Mouse (Mus musculus) liver, embryonic 16.5 days (tissue): ENCODE measurements around the gene Derl3. TPM values are rescaled to one million over a fixed set of nuclear protein-coding genes. Genes with fewer than 3 reads are reported as not detected.

Experiments used
- ATAC-seq: fragments of 200-750 bp; cut with Nextera tagmentation; 2 replicates; pipeline ENCODE4 v1.8.0; 2017; ENCODE audit warnings: low read depth, mild to moderate bottlenecking, moderate number of reproducible peaks, moderate library complexity
- H3K27ac ChIP-seq: fragments of 300-500 bp; sonication (generic); 2 replicates; pipeline ENCODE4 v1.5.1; 2014; ENCODE audit warnings: mild to moderate bottlenecking, low read length
- H3K27me3 ChIP-seq: fragments of 300-500 bp; sonication (generic); 2 replicates; pipeline ENCODE4 v1.6.1; 2014; ENCODE audit warnings: low read depth, low read length, mixed read lengths; ENCODE audit not compliant: control insufficient read depth, insufficient read depth
- H3K36me3 ChIP-seq: fragments of 300-500 bp; sonication (generic); 2 replicates; pipeline ENCODE4 v1.6.1; 2014; ENCODE audit warnings: mild to moderate bottlenecking; ENCODE audit not compliant: control insufficient read depth, insufficient read depth
- H3K4me1 ChIP-seq: fragments of 300-500 bp; sonication (generic); 2 replicates; pipeline ENCODE4 v1.6.1; 2014; ENCODE audit warnings: low read depth, low read length, mixed read lengths; ENCODE audit not compliant: control insufficient read depth
- H3K4me2 ChIP-seq: fragments of 300-500 bp; sonication (generic); 2 replicates; pipeline ENCODE4 v1.6.1; 2014; ENCODE audit warnings: low read depth, low read length, mixed read lengths
- H3K4me3 ChIP-seq: fragments of 300-500 bp; sonication (generic); 2 replicates; pipeline ENCODE4 v1.5.1; 2014; ENCODE audit warnings: low read depth, mild to moderate bottlenecking, low read length
- H3K9ac ChIP-seq: fragments of 300-500 bp; sonication (generic); 2 replicates; pipeline ENCODE4 v1.6.1; 2014; ENCODE audit warnings: low read depth, low read length
- H3K9me3 ChIP-seq: fragments of 300-500 bp; sonication (generic); replicated peaks from 2 replicates; pipeline ENCODE4 v1.6.1; 2016; ENCODE audit warnings: low read length; ENCODE audit not compliant: control insufficient read depth
- whole genome bisulfite sequencing: fragments of 180-500 bp; shearing (Covaris S2); extraction: QIAGEN DNeasy Blood & Tissue Kit; methylation state at CpG from one replicate; pipeline ENCODE4 v1.1.7; 2014; ENCODE audit not compliant: insufficient replicate concordance; 5-methylcytosine and 5-hydroxymethylcytosine counted together
- polyA plus RNA-seq: library from polyadenylated mRNA; unstranded; fragments of >200 nt; fragmentation: Nextera tagmentation; extraction: Ambion mirVana; gene quantifications from 2 replicates; pipeline ENCODE4 v1.2.1, GENCODE M21; 2015

The Derl3 gene
- polyA plus RNA-seq, 1 experiment from 2014 or later: 0.85 TPM

GRCm38 (mm10) chr10:75860746-75861145 lies 32.5 kb upstream of the Derl3 start:
- WGBS: 36% methylated on average over 7 of the region's 7 CpGs

DNA sequence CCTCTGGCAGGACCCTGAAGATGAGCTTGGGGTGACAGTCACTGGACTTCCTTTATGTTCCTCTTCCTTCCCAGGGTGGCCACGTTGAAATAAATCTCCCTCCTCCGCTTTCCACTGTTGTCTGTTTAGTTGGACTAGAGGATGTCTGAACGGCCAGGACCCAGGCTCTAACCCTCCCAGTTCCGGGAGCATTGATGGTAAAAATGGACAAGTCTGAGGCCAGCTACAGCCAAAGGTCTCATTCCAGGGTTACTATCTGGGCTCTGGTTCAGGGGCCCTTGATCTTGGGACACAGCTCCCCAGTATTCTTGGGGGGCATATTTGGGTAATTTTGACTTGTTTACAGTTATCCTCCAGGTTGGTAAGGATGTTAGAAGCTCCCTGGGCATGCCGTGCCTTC lies 31.6 kb upstream of the Derl3 start:
- Histone ChIP-seq H3K4me2 (no peak overlapping the region), H3K4me1 (peaks cover 25% of the 10 kb centered on the region), H3K27ac (no peak overlapping the region), H3K4me3 (no peak overlapping the region), H3K27me3 (no peaks in the 10 kb centered on the region), H3K9ac (no peak overlapping the region), H3K9me3 (no peaks in the 10 kb centered on the region), H3K36me3 (no peaks in the 10 kb centered on the region)
- WGBS: 55% methylated on average over 5 of the region's 5 CpGs
- no peak for ATAC-seq

More at GRCm38 (mm10) chr10:75860746-75861145, 32.5 kb upstream of the Derl3 start:
- H3K9ac ChIP-seq: no peak overlapping the region
- H3K36me3 ChIP-seq: no peaks in the 10 kb centered on the region
- H3K27ac ChIP-seq: peak overlapping the region; percentile 20; the same call in 1 of the 2 replicates
- no peaks in the 10 kb centered on the region for H3K27me3 ChIP-seq
- H3K4me3 ChIP-seq: no peak overlapping the region
- no peak for ATAC-seq
- H3K9me3 ChIP-seq: no peaks in the 10 kb centered on the region
- no peak overlapping the region for H3K4me2 ChIP-seq
- H3K4me1 ChIP-seq: peaks cover 25% of the 10 kb centered on the region

DNA sequence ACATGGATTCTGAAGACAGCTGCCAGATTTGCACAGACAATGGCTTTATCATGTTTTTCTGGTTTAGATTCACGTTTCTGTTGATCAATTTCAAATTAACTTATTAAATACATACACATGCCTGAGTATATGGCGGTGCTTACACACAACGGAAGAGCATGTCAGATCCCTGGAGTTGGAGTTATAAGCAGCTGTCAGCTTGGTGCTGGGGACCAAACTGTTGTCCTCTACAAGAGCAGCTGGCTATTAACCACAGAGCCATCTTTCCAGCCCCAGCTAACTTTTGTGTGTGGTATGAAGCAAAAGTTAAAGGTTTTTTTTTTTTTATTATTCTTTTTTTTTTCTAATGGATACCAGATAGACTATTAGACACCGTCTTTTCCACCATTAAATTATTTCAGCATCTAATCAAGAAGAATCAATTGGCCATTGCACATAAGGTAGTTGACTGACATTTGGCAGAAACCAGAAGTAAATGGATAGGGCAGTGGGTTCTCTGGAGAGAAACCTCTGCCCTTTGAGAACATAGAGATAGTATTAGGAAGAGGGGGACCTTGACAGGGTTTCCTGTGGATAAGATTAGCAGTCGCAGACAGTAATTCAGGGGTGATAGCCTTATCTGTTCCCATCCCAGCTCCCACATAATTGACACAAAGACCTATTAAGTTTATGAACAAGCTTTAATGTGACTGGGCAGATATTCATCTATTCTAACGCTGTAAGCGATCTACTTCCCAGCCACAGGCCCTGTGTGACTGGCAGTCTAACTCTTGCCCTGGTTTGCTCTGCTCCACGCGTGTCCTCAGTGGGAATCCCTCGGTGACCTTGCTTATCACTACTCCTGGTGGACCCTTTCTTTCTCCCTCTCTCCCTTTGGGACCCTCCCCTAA lies 20.9 kb upstream of the Derl3 start:
- WGBS: 26% methylated on average over 10 of the region's 10 CpGs
- Histone ChIP-seq H3K4me3 (peak overlapping the region; percentile 54), H3K27ac (no peak overlapping the region), H3K9me3 (no peaks in the 10 kb centered on the region), H3K36me3 (no peaks in the 10 kb centered on the region), H3K27me3 (peaks cover 5% of the 10 kb centered on the region; the same call in 1 of the 2 replicates), H3K4me1 (peaks cover 5% of the 10 kb centered on the region), H3K4me2 (peak overlapping the region; percentile 70), H3K9ac (peak overlapping the region; percentile 43)
- peak; percentile 32 for ATAC-seq

DNA sequence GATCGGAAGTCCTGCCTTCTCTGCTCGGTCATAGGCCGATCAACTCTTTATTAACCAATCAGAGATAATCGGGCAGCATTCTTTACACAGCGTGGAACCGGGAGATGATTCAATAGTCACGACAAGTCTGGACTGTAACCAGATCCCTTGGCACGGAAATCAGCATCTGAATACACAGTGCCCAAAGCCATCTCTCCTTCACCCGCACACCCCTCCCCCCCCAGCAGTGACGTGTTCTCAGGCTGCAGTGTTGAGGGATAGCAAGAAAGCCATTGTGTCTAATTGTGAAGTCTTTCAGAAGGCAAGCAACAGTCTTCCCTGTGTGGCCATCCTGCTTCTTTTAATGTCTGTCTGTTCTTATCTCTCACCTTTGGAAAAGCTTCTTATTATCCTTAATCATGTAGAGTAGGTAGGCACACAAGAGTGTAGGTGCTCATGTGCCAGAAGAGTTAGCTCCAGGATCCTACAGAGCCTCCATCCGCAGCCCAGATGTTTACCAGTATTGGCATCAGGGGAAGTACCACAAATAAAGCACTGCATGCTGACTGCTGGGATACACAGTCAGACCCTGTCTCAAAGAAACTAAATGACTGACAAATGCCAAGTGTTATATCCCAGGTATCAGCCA lies 20.2 kb upstream of the Derl3 start:
- Histone ChIP-seq H3K4me3 (peak overlapping the region; percentile 54), H3K36me3 (no peaks in the 10 kb centered on the region), H3K9ac (peak overlapping the region; percentile 43), H3K4me1 (peaks cover 5% of the 10 kb centered on the region), H3K4me2 (peak overlapping the region; percentile 70), H3K9me3 (no peaks in the 10 kb centered on the region), H3K27me3 (peaks cover 2% of the 10 kb centered on the region; the same call in 1 of the 2 replicates), H3K27ac (no peak overlapping the region)
- ATAC-seq: peak; percentile 85
- WGBS: 4% methylated on average over 11 of the region's 11 CpGs

DNA sequence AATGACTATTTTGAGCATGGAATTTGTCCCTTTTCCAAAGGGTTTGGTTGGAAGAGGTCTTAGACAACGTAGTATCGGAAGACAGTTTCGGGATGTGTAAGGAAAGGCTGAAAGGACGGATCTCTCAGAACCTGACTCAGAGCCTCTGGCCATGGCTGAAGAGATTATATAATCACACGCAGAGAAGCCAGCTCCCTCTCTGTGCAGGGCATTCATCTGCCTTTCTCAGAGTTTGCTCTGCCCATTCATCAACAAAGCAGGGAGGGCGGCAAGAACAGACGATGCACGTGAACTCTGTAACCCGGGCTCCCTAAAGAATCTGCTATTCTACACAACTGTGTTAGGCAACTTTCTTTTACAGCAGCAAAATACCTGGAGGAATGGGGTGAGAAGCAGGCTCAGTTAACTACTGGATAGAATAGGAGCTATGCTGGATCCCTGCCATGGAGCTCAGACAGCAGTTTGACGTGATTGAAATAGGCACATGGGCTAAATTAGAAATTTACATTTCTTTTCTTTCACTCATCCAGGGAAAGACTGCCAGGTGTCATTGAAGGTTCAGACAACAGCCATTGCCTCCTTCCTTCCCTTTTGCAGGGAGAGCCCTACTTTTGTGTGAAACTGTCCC lies 19.6 kb upstream of the Derl3 start:
- Histone ChIP-seq H3K9me3 (no peaks in the 10 kb centered on the region), H3K36me3 (no peaks in the 10 kb centered on the region), H3K27me3 (no peaks in the 10 kb centered on the region), H3K4me3 (no peak overlapping the region), H3K4me1 (peaks cover 5% of the 10 kb centered on the region), H3K27ac (no peak overlapping the region), H3K4me2 (no peak overlapping the region; the same call in 1 of the 2 replicates), H3K9ac (no peak overlapping the region)
- 54% methylated on average over 10 of the region's 10 CpGs for WGBS
- no peak for ATAC-seq

- no peak overlapping the region for H3K9ac ChIP-seq
- WGBS: 71% methylated on average over 3 of the region's 3 CpGs
- H3K36me3 ChIP-seq: no peaks in the 10 kb centered on the region
Observed at GRCm38 (mm10) chr10:75878836-75879235, 14.4 kb upstream of the Derl3 start.

DNA sequence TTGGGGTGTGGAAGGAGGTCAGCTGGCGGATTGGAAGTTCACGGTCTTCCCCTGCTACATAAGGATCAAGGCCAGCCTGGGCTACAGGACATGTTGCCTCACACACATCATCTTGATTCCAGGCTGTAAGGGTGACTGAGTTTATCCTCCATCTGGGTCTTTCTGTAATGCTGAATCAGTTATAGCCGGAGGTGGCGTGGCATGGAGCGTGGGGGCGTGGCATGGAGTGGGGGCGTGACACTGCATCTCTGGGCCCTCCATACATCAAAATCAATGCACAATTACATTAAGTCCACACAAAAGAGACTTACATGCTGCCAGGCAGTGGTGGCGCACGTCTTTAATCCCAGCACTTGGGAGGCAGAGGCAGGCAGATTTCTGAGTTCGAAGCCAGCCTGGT lies 12.9 kb upstream of the Derl3 start:
- Histone ChIP-seq H3K4me3 (no peak overlapping the region), H3K9me3 (no peaks in the 10 kb centered on the region), H3K27ac (no peak overlapping the region), H3K4me1 (no peaks in the 10 kb centered on the region), H3K4me2 (no peak overlapping the region), H3K9ac (no peak overlapping the region), H3K36me3 (no peaks in the 10 kb centered on the region), H3K27me3 (peaks cover 12% of the 10 kb centered on the region)
- no peak for ATAC-seq
- 80% methylated on average over 10 of the region's 10 CpGs for WGBS

More at GRCm38 (mm10) chr10:75878836-75879235, 14.4 kb upstream of the Derl3 start:
- peaks cover 12% of the 10 kb centered on the region for H3K27me3 ChIP-seq
- no peaks in the 10 kb centered on the region for H3K4me1 ChIP-seq
- H3K4me2 ChIP-seq: no peak overlapping the region
- H3K4me3 ChIP-seq: no peak overlapping the region
- no peak overlapping the region; the same call in 1 of the 2 replicates for H3K27ac ChIP-seq
- H3K9me3 ChIP-seq: no peaks in the 10 kb centered on the region
- no peak for ATAC-seq

DNA sequence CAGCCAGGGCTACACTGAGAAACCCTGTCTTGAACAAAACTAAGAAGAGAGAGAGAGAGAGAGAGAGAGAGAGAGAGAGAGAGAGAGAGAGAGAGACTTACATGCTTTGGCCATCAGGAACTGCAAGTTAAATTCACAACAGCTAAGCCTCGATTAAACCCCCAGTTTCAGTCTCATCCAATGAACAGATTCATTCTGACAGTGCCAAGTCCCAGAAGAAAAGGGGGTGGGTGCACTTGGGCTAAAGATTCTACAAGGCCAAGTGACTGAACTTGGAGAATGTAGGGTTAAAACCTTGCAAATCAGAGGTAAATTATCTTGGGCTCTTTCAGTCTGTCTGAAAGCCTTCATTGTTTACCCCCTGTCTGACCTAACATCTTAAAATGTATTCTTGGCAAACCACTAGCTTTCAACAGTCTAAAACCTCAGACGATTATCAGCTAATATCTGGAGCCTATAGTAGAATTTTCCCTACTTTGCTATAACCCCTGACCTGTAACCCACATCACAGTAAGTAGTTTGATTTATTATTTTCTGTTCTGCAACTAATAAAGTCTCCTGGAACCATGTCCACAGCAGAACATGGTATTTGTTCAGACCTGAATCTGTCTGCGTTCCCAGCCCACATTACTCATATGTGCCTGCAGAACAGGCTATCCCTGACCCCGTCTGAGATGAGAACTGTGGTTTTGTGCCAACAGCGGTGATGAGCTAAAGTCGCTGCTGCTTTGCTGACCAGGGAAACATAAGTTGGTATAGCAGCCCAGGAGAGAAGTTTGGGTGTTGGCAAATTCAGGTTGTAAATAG lies 12.2 kb upstream of the Derl3 start:
- peaks cover 12% of the 10 kb centered on the region for H3K27me3 ChIP-seq
- no peak overlapping the region for H3K27ac ChIP-seq
- H3K4me2 ChIP-seq: no peak overlapping the region
- no peaks in the 10 kb centered on the region for H3K36me3 ChIP-seq
- 50% methylated on average over 6 of the region's 6 CpGs for WGBS
- no peak overlapping the region for H3K4me3 ChIP-seq
- H3K4me1 ChIP-seq: no peaks in the 10 kb centered on the region
- no peaks in the 10 kb centered on the region for H3K9me3 ChIP-seq
- ATAC-seq: no peak
- H3K9ac ChIP-seq: no peak overlapping the region
